Mouse (Mus musculus) cerebellum, adult 2 months (tissue): ENCODE data around the gene Nrxn2.

ENCODE experiments used
- CTCF ChIP-seq: fragments of 200-500 bp; IDR thresholded peaks from 2 replicates; pipeline ENCODE4 v1.5.1; 2011; ENCODE audit warnings: low read depth, mild to moderate bottlenecking, control low read depth, low read length, moderate library complexity, borderline replicate concordance; ENCODE audit not compliant: insufficient read depth
- POLR2A ChIP-seq: fragments of 200-500 bp; IDR thresholded peaks from 2 replicates; pipeline ENCODE4 v1.6.1; 2011; ENCODE audit warnings: low read length, control low read depth, borderline replicate concordance; ENCODE audit not compliant: insufficient read depth

DNA sequence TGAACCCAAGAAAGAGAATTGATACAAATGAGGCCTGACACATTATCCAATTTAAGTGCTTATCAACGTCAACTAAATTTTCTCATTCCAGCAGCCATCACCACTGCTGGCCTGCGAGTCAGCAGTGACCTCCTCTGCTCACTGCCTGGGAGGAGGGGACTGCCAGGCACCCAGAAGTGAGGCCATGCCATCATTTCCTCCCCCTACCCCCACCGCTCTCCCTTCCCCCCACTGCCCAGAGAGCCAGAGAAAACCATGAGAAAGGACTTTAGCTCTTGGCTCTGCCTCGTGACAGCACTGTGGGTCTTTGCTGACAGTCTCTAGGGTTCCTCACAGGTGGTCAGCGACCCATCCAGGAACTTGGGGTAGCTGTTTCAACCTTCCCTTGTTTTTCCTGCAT is 56.6 kb downstream of the Nrxn2 start:
- TF ChIP-seq CTCF (no peak), POLR2A (no peak)
